Mouse (Mus musculus) MEL (cell line): ENCODE data around the gene Tbc1d2. TPM values are rescaled to one million over a fixed set of nuclear protein-coding genes. Genes with fewer than 3 reads are reported as not detected.

ENCODE experiments used
- DNase-seq: peaks from one replicate; pipeline ENCODE4 v3.0.0; 2011; ENCODE audit warnings: low read depth, low spot score
- H3K27ac ChIP-seq: 2 replicates; pipeline ENCODE4 v1.5.1; 2012; ENCODE audit warnings: low read depth, mild to moderate bottlenecking, control low read depth, low read length, moderate library complexity; ENCODE audit not compliant: control insufficient read depth
- H3K27me3 ChIP-seq, 2 experiments: fragments of 150-350 bp in 1 of 2; sonication (generic) in 1 of 2; 2 replicates each; pipeline ENCODE4 v1.6.1; 2012; ENCODE audit warnings: low read length in 2 of 2, mild to moderate bottlenecking in 2 of 2, improper control_type of control experiment in 1 of 2, moderate library complexity in 1 of 2; ENCODE audit not compliant: insufficient read depth in 2 of 2, control insufficient read depth in 1 of 2
- H3K36me3 ChIP-seq, 2 experiments: 2 replicates each; pipeline ENCODE4 v1.6.1; 2012 to 2014; ENCODE audit warnings: low read length in 2 of 2, improper control_type of control experiment in 1 of 2, inconsistent platforms in 1 of 2, mild to moderate bottlenecking in 1 of 2; ENCODE audit not compliant: insufficient read depth in 2 of 2, control insufficient read depth in 1 of 2
- H3K4me1 ChIP-seq, 2 experiments: fragments of 150-350 bp in 1 of 2; sonication (generic) in 1 of 2; 2 replicates each; pipeline ENCODE4 v1.6.1; 2012; ENCODE audit warnings: low read length in 2 of 2, improper control_type of control experiment in 1 of 2, mild to moderate bottlenecking in 1 of 2; ENCODE audit not compliant: insufficient read depth in 2 of 2, control insufficient read depth in 1 of 2
- H3K4me3 ChIP-seq, 2 experiments: fragments of 150-350 bp in 1 of 2; sonication (generic) in 1 of 2; 2 replicates each; pipeline ENCODE4 v1.5.1; 2012; ENCODE audit warnings: low read depth in 2 of 2, low read length in 2 of 2, mild to moderate bottlenecking in 2 of 2, moderate library complexity in 2 of 2, control low read depth in 1 of 2, improper control_type of control experiment in 1 of 2; ENCODE audit not compliant: control insufficient read depth in 1 of 2, insufficient read depth in 1 of 2
- H3K79me2 ChIP-seq: 2 replicates; pipeline ENCODE4 v1.6.1; 2012; ENCODE audit warnings: mild to moderate bottlenecking, low read length, moderate library complexity; ENCODE audit not compliant: control insufficient read depth, poor library complexity, insufficient read depth
- H3K9ac ChIP-seq: 2 replicates; pipeline ENCODE4 v1.6.1; 2012; ENCODE audit warnings: low read depth, mild to moderate bottlenecking, control low read depth, low read length, moderate library complexity; ENCODE audit not compliant: control insufficient read depth, poor library complexity, severe bottlenecking
- H3K9me3 ChIP-seq: fragments of 150-350 bp; sonication (generic); replicated peaks from 2 replicates; pipeline ENCODE4 v1.6.1; 2012; ENCODE audit warnings: mild to moderate bottlenecking, low read length, improper control_type of control experiment, moderate library complexity; ENCODE audit not compliant: insufficient read depth
- CHD1 ChIP-seq: IDR thresholded peaks from 2 replicates; pipeline ENCODE4 v1.6.1; 2012; ENCODE audit warnings: low read depth, mild to moderate bottlenecking, inconsistent platforms, low read length, improper control_type of control experiment
- CTCF ChIP-seq, 3 experiments: IDR thresholded peaks in 2 of 3; conservative IDR thresholded peaks in 1 of 3; 2 replicates each; pipeline ENCODE4 v1.5.1; 2011 to 2012; ENCODE audit warnings: low read length in 3 of 3, low read depth in 2 of 3, mild to moderate bottlenecking in 2 of 3, improper control_type of control experiment in 1 of 3, inconsistent platforms in 1 of 3, mixed read lengths in 1 of 3, moderate library complexity in 1 of 3; ENCODE audit not compliant: control insufficient read depth in 1 of 3, insufficient read depth in 1 of 3, poor library complexity in 1 of 3, severe bottlenecking in 1 of 3
- ELF1 ChIP-seq: IDR thresholded peaks from 2 replicates; pipeline ENCODE4 v1.6.1; 2014; ENCODE audit warnings: low read depth, mild to moderate bottlenecking, inconsistent platforms, low read length, improper control_type of control experiment, moderate library complexity
- EP300 ChIP-seq, 2 experiments: IDR thresholded peaks; 2 replicates each; pipeline ENCODE4 v1.6.1; 2011; ENCODE audit warnings: improper control_type of control experiment in 2 of 2, low read length in 2 of 2, low read depth in 1 of 2, mild to moderate bottlenecking in 1 of 2
- ETS1 ChIP-seq: IDR thresholded peaks from 2 replicates; pipeline ENCODE4 v1.6.1; 2012; ENCODE audit warnings: low read depth, mild to moderate bottlenecking, inconsistent platforms, low read length, improper control_type of control experiment, moderate library complexity
- GABPA ChIP-seq: IDR thresholded peaks from 2 replicates; pipeline ENCODE4 v1.6.1; 2012; ENCODE audit warnings: low read depth, mild to moderate bottlenecking, inconsistent platforms, low read length, improper control_type of control experiment, moderate library complexity
- HCFC1 ChIP-seq: IDR thresholded peaks from 2 replicates; pipeline ENCODE4 v1.6.1; 2012; ENCODE audit warnings: low read depth, mild to moderate bottlenecking, inconsistent platforms, low read length, improper control_type of control experiment, moderate library complexity
- MAX ChIP-seq: IDR thresholded peaks from 2 replicates; pipeline ENCODE4 v1.6.1; 2011; ENCODE audit warnings: low read length, improper control_type of control experiment
- MAZ ChIP-seq: IDR thresholded peaks from 2 replicates; pipeline ENCODE4 v1.6.1; 2012; ENCODE audit warnings: low read depth, mild to moderate bottlenecking, inconsistent platforms, low read length, improper control_type of control experiment
- MXI1 ChIP-seq: IDR thresholded peaks from 2 replicates; pipeline ENCODE4 v1.6.1; 2011; ENCODE audit warnings: mild to moderate bottlenecking, low read depth, low read length, improper control_type of control experiment
- MYB ChIP-seq: IDR thresholded peaks from 2 replicates; pipeline ENCODE4 v1.6.1; 2011; ENCODE audit warnings: mild to moderate bottlenecking, low read depth, low read length, improper control_type of control experiment
- MYC ChIP-seq: IDR thresholded peaks from 2 replicates; pipeline ENCODE4 v1.6.1; 2011; ENCODE audit warnings: low read depth, mild to moderate bottlenecking, low read length, improper control_type of control experiment, moderate library complexity
- NELFE ChIP-seq: IDR thresholded peaks from 2 replicates; pipeline ENCODE4 v1.6.1; 2011; ENCODE audit warnings: low read depth, low read length, improper control_type of control experiment
- POLR2A ChIP-seq, 2 experiments: IDR thresholded peaks; 2 replicates each; pipeline ENCODE4 v1.6.1; 2011 to 2012; ENCODE audit warnings: low read length in 2 of 2, mild to moderate bottlenecking in 2 of 2, control low read depth in 1 of 2, improper control_type of control experiment in 1 of 2, low read depth in 1 of 2, moderate library complexity in 1 of 2; ENCODE audit not compliant: control insufficient read depth in 1 of 2, insufficient read depth in 1 of 2, poor library complexity in 1 of 2
- RAD21 ChIP-seq: IDR thresholded peaks from 2 replicates; pipeline ENCODE4 v1.6.1; 2011; ENCODE audit warnings: mild to moderate bottlenecking, low read depth, low read length, improper control_type of control experiment
- SIN3A ChIP-seq: IDR thresholded peaks from 2 replicates; pipeline ENCODE4 v1.6.1; 2012; ENCODE audit warnings: low read length, improper control_type of control experiment, inconsistent platforms
- TAL1 ChIP-seq: IDR thresholded peaks from 2 replicates; pipeline ENCODE4 v1.6.1; 2012; ENCODE audit warnings: mild to moderate bottlenecking, inconsistent platforms, low read length, moderate library complexity, mixed read lengths
- TCF12 ChIP-seq: IDR thresholded peaks from 2 replicates; pipeline ENCODE4 v1.6.1; 2014; ENCODE audit warnings: low read depth, mild to moderate bottlenecking, inconsistent platforms, low read length, improper control_type of control experiment, moderate library complexity
- UBTF ChIP-seq: IDR thresholded peaks from 2 replicates; pipeline ENCODE4 v1.6.1; 2012; ENCODE audit warnings: low read depth, mild to moderate bottlenecking, inconsistent platforms, low read length, improper control_type of control experiment, moderate library complexity, borderline replicate concordance; ENCODE audit not compliant: insufficient read depth
- USF2 ChIP-seq, 2 experiments: IDR thresholded peaks; 2 replicates each; pipeline ENCODE4 v1.6.1; 2011 to 2012; ENCODE audit warnings: improper control_type of control experiment in 2 of 2, low read length in 2 of 2, borderline replicate concordance in 1 of 2, inconsistent platforms in 1 of 2, low read depth in 1 of 2, mild to moderate bottlenecking in 1 of 2; ENCODE audit not compliant: insufficient read depth in 1 of 2
- ZC3H11A ChIP-seq: IDR thresholded peaks from 2 replicates; pipeline ENCODE4 v1.6.1; 2012; ENCODE audit warnings: low read depth, mild to moderate bottlenecking, inconsistent platforms, low read length, improper control_type of control experiment
- ZKSCAN1 ChIP-seq: IDR thresholded peaks from 2 replicates; pipeline ENCODE4 v1.6.1; 2012; ENCODE audit warnings: low read depth, mild to moderate bottlenecking, inconsistent platforms, low read length, improper control_type of control experiment, moderate library complexity
- ZMIZ1 ChIP-seq: IDR thresholded peaks from 2 replicates; pipeline ENCODE4 v1.6.1; 2012; ENCODE audit warnings: low read depth, mild to moderate bottlenecking, inconsistent platforms, low read length, improper control_type of control experiment, moderate library complexity
- polyA plus RNA-seq, 2 experiments: library from polyadenylated mRNA; stranded (reverse) in 1 of 2; unstranded in 1 of 2; fragments of >175 nt in 1 of 2; fragments of >200 nt in 1 of 2; gene quantifications; 2 replicates each; pipeline versions ENCODE4 v1.2.1 to v1.2.4; 2012; ENCODE audit warnings: low replicate concordance in 2 of 2, low read depth in 1 of 2; ENCODE audit not compliant: insufficient read length in 2 of 2, insufficient read depth in 1 of 2, missing spikeins in 1 of 2
- total RNA-seq: library from RNA; depleted of rRNA; stranded (reverse); fragments of 300-350 nt; gene quantifications from 2 replicates; pipeline ENCODE4 v1.2.3, GENCODE M21; 2012

Tbc1d2 gene
- total and polyA plus RNA-seq, 3 experiments: 0.19 to 0.36 TPM; not detected in 1

- TF ChIP-seq USF2 (IDR thresholded peaks at IDR 0.05; ENCODE audit: borderline replicate concordance in 1 of 2, insufficient read depth in 1 of 2, low read depth in 1 of 2, low read length in 2 of 2) (no peak), ZC3H11A (no peak), RAD21 (no peak), ZKSCAN1 (no peak), ZMIZ1 (no peak), MYB (no peak), MXI1 (no peak), CHD1 (no peak), POLR2A (IDR thresholded peaks at IDR 0.05; ENCODE audit: control insufficient read depth in 1 of 2, insufficient read depth in 1 of 2, low read depth in 1 of 2, low read length in 2 of 2, poor library complexity in 1 of 2) (no peak), UBTF (no peak), CTCF (IDR thresholded peaks at IDR 0.05 in 2 of 3, conservative IDR thresholded peaks at IDR 0.05 in 1 of 3; ENCODE audit: control insufficient read depth in 1 of 3, insufficient read depth in 1 of 3, low read depth in 2 of 3, low read length in 3 of 3, poor library complexity in 1 of 3, severe bottlenecking in 1 of 3) (no peak), TAL1 (no peak), ELF1 (no peak), ETS1 (no peak), NELFE (no peak), SIN3A (no peak), EP300 (IDR thresholded peaks at IDR 0.05; ENCODE audit: low read depth in 1 of 2, low read length in 2 of 2) (no peak), MAX (no peak), TCF12 (no peak)
- Histone ChIP-seq H3K4me1 (peaks cover 12 to 50% of the 10 kb centered on the region in 2 experiments), H3K4me3 (no peak overlapping the region)
Measured at GRCm38 (mm10) chr4:46589151-46589550, 60.9 kb downstream of the Tbc1d2 start.

GRCm38 (mm10) chr4:46586473-46586872 lies 63.5 kb downstream of the Tbc1d2 start:
- TF ChIP-seq MYC: no peak
- TF ChIP-seq MAZ: no peak
- no peak for TF ChIP-seq ELF1
- TF ChIP-seq EP300 (IDR thresholded peaks at IDR 0.05; ENCODE audit: low read depth in 1 of 2, low read length in 2 of 2): no peak
- no peak for TF ChIP-seq TAL1
- TF ChIP-seq HCFC1: no peak
- TF ChIP-seq MYB: no peak
- no peak for TF ChIP-seq ZMIZ1
- no peak for TF ChIP-seq GABPA
- no peak for TF ChIP-seq CHD1
- no peak for TF ChIP-seq CTCF (IDR thresholded peaks at IDR 0.05 in 2 of 3, conservative IDR thresholded peaks at IDR 0.05 in 1 of 3; ENCODE audit: control insufficient read depth in 1 of 3, insufficient read depth in 1 of 3, low read depth in 2 of 3, low read length in 3 of 3, poor library complexity in 1 of 3, severe bottlenecking in 1 of 3)
- no peaks in the 10 kb centered on the region for H3K9me3 ChIP-seq
- H3K4me1 ChIP-seq: peaks cover 10 to 34% of the 10 kb centered on the region in 2 experiments
- no peak for DNase-seq
- no peak overlapping the region for H3K27ac ChIP-seq
- H3K36me3 ChIP-seq: peaks cover 0 to 32% of the 10 kb centered on the region in 2 experiments; a peak in 2 of 4 replicates
- no peak overlapping the region for H3K9ac ChIP-seq
- no peaks in the 10 kb centered on the region for H3K79me2 ChIP-seq
- no peaks in the 10 kb centered on the region for H3K27me3 ChIP-seq
- H3K4me3 ChIP-seq: no peak overlapping the region

More at GRCm38 (mm10) chr4:46589151-46589550, 60.9 kb downstream of the Tbc1d2 start:
- H3K79me2 ChIP-seq: no peaks in the 10 kb centered on the region
- no peak overlapping the region for H3K27ac ChIP-seq
- no peaks in the 10 kb centered on the region for H3K27me3 ChIP-seq
- no peaks in the 10 kb centered on the region for H3K9me3 ChIP-seq
- no peak for DNase-seq
- H3K9ac ChIP-seq: no peak overlapping the region
- peaks cover 0 to 38% of the 10 kb centered on the region in 2 experiments; a peak in 2 of 4 replicates for H3K36me3 ChIP-seq
